Mouse (Mus musculus) testis, adult 2 months (tissue): ENCODE data around the gene Pold2. TPM values are rescaled to one million over a fixed set of nuclear protein-coding genes. Genes with fewer than 3 reads are reported as not detected.

Experiments
- H3K27ac ChIP-seq: fragments of 200-500 bp; 2 replicates; pipeline ENCODE4 v1.5.1; 2012; ENCODE audit warnings: low read depth, low read length; ENCODE audit not compliant: control insufficient read depth, insufficient read depth
- H3K27me3 ChIP-seq: fragments of 200-500 bp; 2 replicates; pipeline ENCODE4 v1.6.1; 2012; ENCODE audit warnings: mild to moderate bottlenecking, low read length, moderate library complexity; ENCODE audit not compliant: control insufficient read depth, insufficient read depth
- H3K36me3 ChIP-seq: fragments of 200-500 bp; 2 replicates; pipeline ENCODE4 v1.6.1; 2012; ENCODE audit warnings: mild to moderate bottlenecking, low read length; ENCODE audit not compliant: control insufficient read depth, insufficient read depth
- H3K4me1 ChIP-seq: fragments of 200-500 bp; 2 replicates; pipeline ENCODE4 v1.6.1; 2012; ENCODE audit warnings: low read length; ENCODE audit not compliant: control insufficient read depth, insufficient read depth
- H3K4me3 ChIP-seq: fragments of 200-500 bp; 2 replicates; pipeline ENCODE4 v1.5.1; 2012; ENCODE audit warnings: low read depth, mild to moderate bottlenecking, low read length, moderate library complexity, mixed read lengths; ENCODE audit not compliant: control insufficient read depth
- CTCF ChIP-seq: fragments of 200-500 bp; IDR thresholded peaks from 2 replicates; pipeline ENCODE4 v1.5.1; 2012; ENCODE audit warnings: low read depth, mild to moderate bottlenecking, inconsistent platforms, low read length, moderate library complexity; ENCODE audit not compliant: control insufficient read depth, insufficient read depth, insufficient replicate concordance
- POLR2A ChIP-seq: fragments of 200-500 bp; IDR thresholded peaks from 2 replicates; pipeline ENCODE4 v1.6.1; 2012; ENCODE audit warnings: low read depth, mild to moderate bottlenecking, inconsistent platforms, low read length, moderate library complexity; ENCODE audit not compliant: control insufficient read depth
- polyA plus RNA-seq: library from polyadenylated mRNA; depleted of rRNA; stranded (reverse); fragments of >200 nt; gene quantifications from 2 replicates; pipeline ENCODE4 v1.2.3, GENCODE M21; 2012

Pold2 gene
- polyA plus RNA-seq, 1 experiment, result 88.8 TPM

DNA sequence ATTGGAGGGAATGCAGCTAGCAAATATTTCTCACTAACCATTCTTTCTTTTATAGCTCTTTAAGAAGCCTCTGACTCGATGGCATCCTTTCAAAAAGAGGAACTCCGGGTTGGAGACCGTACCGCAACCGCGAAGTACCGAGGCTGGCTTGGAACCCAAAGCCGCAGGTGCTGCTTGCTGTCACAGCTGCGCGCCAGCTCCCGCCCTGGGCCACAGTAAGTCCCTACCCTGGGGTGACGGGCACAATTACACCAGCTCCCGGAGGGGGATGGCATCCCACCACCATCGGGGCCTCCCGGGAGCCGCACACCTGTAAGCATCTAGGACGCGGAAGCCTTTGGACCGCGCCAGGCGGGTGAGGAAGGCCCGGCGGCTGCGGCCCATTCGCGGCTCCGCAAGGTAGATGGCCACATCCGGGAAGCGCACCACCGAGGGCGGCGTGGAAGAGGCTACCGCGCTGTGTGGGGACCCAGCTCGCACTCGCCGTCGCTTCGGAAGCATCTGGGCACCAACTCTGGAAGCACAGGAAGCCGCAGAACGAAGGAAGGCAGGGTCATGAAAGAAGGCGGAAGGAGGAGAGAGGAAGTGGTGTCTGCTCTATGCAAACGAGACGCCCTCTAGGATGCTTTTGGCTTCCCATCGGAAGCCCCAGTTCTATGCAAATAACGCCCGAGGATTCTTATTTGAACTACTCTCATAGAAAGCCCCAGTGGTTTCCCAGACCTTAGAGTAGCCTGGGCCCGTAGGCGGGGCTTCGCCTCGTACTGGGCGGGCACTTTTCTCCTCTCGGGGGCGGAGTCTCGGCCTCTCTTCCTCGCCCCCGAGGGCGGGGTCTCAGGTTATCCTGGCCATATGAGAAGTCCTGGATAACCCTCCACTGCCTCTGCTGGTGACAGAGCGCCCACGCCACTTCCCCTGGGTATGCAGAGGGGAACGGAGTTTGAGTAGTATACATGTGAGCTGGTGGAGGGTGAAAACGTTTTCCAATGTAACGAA is 40.5 kb downstream of the Pold2 start, which contains the start of gene Polm:
TSS of gene Polm (minus strand) at position 766 of the 996 bp plus-strand sequence.
- no peak; the same call in 1 of the 2 replicates for TF ChIP-seq POLR2A
- TF ChIP-seq CTCF, result peak; percentile 59; the same call in 1 of the 2 replicates
- peak within 1 kb of the TSS; percentile 3; the same call in 1 of the 2 replicates for H3K27ac ChIP-seq

DNA sequence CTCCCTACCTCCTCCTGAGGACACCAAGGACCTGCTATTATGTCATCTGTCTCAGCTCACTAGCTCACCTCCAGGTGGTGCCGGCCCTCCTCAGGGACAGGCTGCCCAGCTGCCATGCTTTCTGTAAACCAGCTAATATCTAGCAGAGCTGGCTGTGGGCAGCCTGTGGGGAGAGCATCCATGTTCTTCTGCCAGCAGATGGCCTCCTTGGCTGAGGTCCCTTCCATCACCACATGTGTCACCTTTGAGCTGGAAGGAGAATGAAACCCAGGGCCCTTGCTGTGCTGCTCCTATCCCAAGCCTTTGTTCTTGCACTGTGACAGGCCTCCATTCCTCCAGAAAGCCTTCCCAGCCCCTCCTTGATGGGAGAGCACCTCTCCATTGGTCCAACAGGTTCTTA is 42.0 kb downstream of the Pold2 start:
- Histone ChIP-seq H3K4me3 (no peak overlapping the region), H3K27me3 (no peaks in the 10 kb centered on the region), H3K27ac (no peak overlapping the region), H3K4me1 (peaks cover 7% of the 10 kb centered on the region), H3K36me3 (no peaks in the 10 kb centered on the region)
- TF ChIP-seq CTCF (no peak), POLR2A (no peak)

More for the DNA sequence above, 40.5 kb downstream of the Pold2 start, which contains the start of gene Polm:
- H3K4me3 ChIP-seq, result peak within 1 kb of the TSS; percentile 76
- peaks cover 7% of the 10 kb centered on the region for H3K4me1 ChIP-seq
- H3K27me3 ChIP-seq, result no peaks in the 10 kb centered on the region
- no peaks in the 10 kb centered on the region for H3K36me3 ChIP-seq

DNA sequence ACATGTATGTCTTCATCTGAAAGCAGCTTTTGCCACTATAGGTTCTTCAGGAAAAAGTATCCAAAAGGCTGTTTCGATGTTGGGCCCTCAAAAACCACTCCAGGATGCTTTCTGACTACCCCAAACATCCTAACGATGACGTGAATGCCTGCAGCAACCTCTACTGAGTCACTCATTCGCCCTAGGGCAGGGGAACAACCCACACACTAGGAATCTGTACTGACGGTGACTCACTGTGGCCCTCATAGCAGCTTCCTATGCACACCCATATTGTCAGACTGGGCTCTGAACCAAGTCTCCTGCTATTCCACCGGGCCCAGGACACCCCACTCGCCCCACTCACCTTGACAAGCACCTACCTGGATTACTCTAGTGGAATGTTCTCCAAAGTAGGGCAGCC is 43.0 kb downstream of the Pold2 start:
- H3K36me3 ChIP-seq, result no peaks in the 10 kb centered on the region
- no peak overlapping the region for H3K4me3 ChIP-seq
- H3K27me3 ChIP-seq, result no peaks in the 10 kb centered on the region
- TF ChIP-seq POLR2A (no peak), CTCF (no peak)
- peaks cover 7% of the 10 kb centered on the region for H3K4me1 ChIP-seq
- H3K27ac ChIP-seq, result no peak overlapping the region

DNA sequence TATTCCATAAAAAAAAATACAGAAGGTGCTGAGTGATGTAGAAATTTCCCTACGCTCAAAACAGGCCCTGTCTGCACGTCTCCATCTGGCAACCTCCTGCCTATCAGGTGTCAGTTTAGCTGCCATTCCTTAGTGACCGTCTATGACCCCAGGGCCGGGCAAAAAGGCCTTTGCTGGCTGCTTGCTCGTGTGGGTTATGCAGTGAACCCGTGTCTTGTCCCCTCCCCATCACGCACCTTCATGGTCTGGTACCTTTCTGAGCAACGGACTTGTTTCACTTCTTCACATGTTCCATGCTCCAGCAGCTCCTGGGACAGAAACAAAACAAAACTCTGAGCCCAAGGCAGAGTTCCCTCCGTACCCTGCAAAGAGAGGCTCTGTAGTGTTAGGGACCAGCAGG is 43.6 kb downstream of the Pold2 start:
- Histone ChIP-seq H3K4me3 (no peak overlapping the region), H3K36me3 (no peaks in the 10 kb centered on the region)

DNA sequence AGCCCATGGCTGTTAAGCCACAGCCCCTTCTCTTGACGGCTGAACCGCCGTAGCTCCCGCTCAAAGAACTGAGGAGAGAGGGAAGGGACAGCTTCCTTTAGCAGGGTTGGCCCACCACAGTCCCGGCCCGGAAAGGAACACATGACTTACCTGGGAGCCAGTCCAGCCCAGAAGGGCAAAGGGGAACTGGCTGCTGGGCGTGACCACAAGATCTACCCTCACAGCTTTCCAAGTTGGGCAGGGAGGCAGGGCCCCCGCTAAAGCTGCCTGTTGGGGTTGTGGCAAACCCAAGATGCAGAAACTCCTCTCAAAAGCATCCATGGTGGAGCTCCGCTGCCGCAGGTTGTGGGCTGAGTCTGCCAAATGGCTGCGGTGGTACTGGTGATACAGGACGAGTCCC is 48.8 kb downstream of the Pold2 start:
- Histone ChIP-seq H3K27ac (no peak overlapping the region), H3K27me3 (no peaks in the 10 kb centered on the region), H3K4me3 (no peak overlapping the region), H3K36me3 (no peaks in the 10 kb centered on the region), H3K4me1 (no peaks in the 10 kb centered on the region)
- TF ChIP-seq CTCF (no peak), POLR2A (no peak)

More for the DNA sequence above, 43.6 kb downstream of the Pold2 start:
- no peak for TF ChIP-seq CTCF
- no peak for TF ChIP-seq POLR2A
- no peak overlapping the region for H3K27ac ChIP-seq
- no peaks in the 10 kb centered on the region for H3K27me3 ChIP-seq
- H3K4me1 ChIP-seq, result peaks cover 5% of the 10 kb centered on the region

DNA sequence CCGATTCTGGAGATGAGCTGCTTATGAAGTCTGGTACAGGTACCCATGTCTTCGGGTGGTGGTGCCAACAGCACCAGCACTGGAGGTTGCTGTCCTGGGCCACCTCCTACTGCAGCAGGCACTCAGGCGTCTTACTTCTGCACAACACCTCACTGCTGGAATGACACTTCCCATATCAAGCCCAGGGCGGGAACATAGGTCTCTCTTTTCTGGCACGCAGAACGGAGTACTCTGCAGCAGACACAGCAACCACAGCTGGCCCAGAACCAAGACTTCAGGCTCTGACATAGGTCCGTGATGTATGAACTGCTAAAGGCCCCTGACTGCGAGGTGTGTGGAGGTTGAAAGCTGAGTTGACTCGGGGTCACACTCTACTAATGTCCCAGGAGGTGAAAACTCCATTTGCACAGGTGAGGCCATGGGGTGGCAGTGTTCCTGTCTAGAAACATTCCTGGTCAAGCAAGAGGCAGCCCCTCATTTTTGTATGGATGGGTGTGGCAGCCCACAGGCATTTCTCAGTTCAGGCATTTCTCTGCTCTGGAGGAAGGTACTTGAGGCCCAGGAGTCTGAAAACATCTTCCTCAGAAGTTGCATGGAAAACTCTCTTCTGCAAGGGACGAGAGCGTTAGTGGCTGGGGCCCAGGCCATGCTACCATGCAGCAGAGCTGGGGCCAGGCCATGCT is 49.4 kb downstream of the Pold2 start:
- H3K27ac ChIP-seq, result no peak overlapping the region
- H3K36me3 ChIP-seq, result no peaks in the 10 kb centered on the region
- H3K27me3 ChIP-seq, result no peaks in the 10 kb centered on the region
- no peaks in the 10 kb centered on the region for H3K4me1 ChIP-seq
- H3K4me3 ChIP-seq, result no peak overlapping the region
- TF ChIP-seq CTCF (no peak), POLR2A (no peak)

DNA sequence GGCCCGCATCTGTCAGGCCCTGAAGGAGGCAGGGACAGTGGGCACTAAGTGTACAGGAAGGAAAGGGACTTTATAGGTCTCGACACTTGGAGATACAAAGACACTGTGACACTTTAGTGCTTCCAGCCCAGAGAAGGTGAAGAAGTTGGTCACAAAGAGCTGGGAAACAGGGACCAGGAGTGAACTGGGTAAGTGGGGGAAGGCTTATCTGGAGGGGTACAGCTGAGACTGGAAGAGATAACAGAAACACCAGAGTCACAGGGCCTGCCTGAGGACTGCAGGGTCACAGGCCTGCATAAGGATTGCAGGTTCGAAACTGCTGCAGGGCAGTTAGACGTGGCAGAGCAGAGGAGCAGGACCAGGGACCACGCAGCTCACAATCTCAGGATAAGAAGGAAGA is 50.2 kb downstream of the Pold2 start:
- H3K27me3 ChIP-seq, result no peaks in the 10 kb centered on the region
- H3K27ac ChIP-seq, result no peak overlapping the region
- TF ChIP-seq POLR2A, result no peak
- no peak for TF ChIP-seq CTCF
- H3K4me3 ChIP-seq, result no peak overlapping the region
- H3K36me3 ChIP-seq, result no peaks in the 10 kb centered on the region
- H3K4me1 ChIP-seq, result no peaks in the 10 kb centered on the region
